8 mouse cellular contexts compared by ENCODE assay signal in the genomic region with DNA sequence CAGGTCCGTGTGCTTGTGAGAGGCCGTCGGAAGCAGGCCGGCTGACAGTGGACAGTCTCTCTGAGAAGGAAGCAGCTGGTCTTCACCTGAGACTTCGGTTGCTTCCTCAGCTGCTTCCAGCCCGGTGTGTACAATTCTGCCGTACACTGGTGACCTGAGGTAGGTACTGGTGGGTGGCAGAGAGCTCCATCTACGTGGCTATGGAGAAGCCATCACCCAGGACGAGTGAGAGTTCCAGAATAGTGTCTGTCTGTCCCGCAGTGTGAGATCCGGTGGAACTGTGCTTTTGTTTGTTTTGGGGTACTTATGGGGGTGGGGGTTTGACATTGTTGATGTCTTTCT. TPM values are rescaled to one million over a fixed set of nuclear protein-coding genes. Genes with fewer than 3 reads are reported as not detected.
A peak's percentile ranks its signal among the peaks of the same experiment; 100 is the strongest.
DNase-seq lines count a peak whose midpoint lies in the region; ATAC-seq and TF ChIP-seq lines count a peak whose summit lies in the region.

No protein-coding gene starts in this region.

- 0 out of 2 replicates have a peak, but pooled peaks have one; percentile 7 for ATAC-seq in heart, postnatal 0 days (ENCODE audit: insufficient read depth, low read depth)
- ATAC-seq in heart, embryonic 11.5 days (replicated peaks; ENCODE audit: insufficient number of reproducible peaks, low FRiP score, low TSS enrichment), result no peak
- ATAC-seq in megakaryocyte, adult 5-6 weeks (ENCODE audit: poor library complexity, severe bottlenecking), result no peak
- peak; percentile 49; the same call in 1 of the 2 replicates for ATAC-seq in hindbrain, embryonic 15.5 days (ENCODE audit: low FRiP score, low read depth)
- ATAC-seq in stomach, embryonic 14.5 days (ENCODE audit: insufficient number of reproducible peaks, insufficient read depth, low FRiP score, low read depth), result 0 out of 2 replicates have a peak, but pooled peaks have one; percentile 42

- TF ChIP-seq CTCF in heart, postnatal 0 days (IDR thresholded peaks at IDR 0.05; ENCODE audit: low read depth), result no peak; the same call in 1 of the 2 replicates

- no peaks in the 10 kb centered on the region for H3K4me1 ChIP-seq in heart, postnatal 0 days (ENCODE audit: control insufficient read depth, insufficient read depth)
- no peaks in the 10 kb centered on the region for H3K4me1 ChIP-seq in heart, embryonic 11.5 days (ENCODE audit: control insufficient read depth, insufficient read depth, low read length)
- peaks cover 90% of the 10 kb centered on the region for H3K4me1 ChIP-seq in megakaryocyte, embryonic 14.5 days
- H3K4me1 ChIP-seq in hindbrain, embryonic 15.5 days (replicated peaks), result 0 out of 2 replicates have a peak, but pooled peaks cover 3% of the 10 kb centered on the region
- no peaks in the 10 kb centered on the region for H3K4me1 ChIP-seq in stomach, embryonic 14.5 days (ENCODE audit: control insufficient read depth, insufficient read depth, low read length)

- H3K9me3 ChIP-seq in heart, postnatal 0 days (replicated peaks; ENCODE audit: control insufficient read depth, low read length), result 0 out of 2 replicates have a peak, but pooled peaks cover 3% of the 10 kb centered on the region
- H3K9me3 ChIP-seq in heart, embryonic 11.5 days (replicated peaks; ENCODE audit: control insufficient read depth, low read length), result 0 out of 2 replicates have a peak, but pooled peaks cover 4% of the 10 kb centered on the region
- no peaks in the 10 kb centered on the region for H3K9me3 ChIP-seq in megakaryocyte, embryonic 14.5 days
- no peaks in the 10 kb centered on the region for H3K9me3 ChIP-seq in hindbrain, embryonic 15.5 days
- H3K9me3 ChIP-seq in stomach, embryonic 14.5 days (ENCODE audit: control insufficient read depth, low read depth, low read length), result peaks cover 4% of the 10 kb centered on the region; the same call in 1 of the 2 replicates

- no peak for DNase-seq in heart, postnatal 0 days (ENCODE audit: low spot score)
- DNase-seq in urinary bladder, postnatal 10 days (ENCODE audit: low spot score), result no peak
- no peak for DNase-seq in right cerebral cortex, postnatal 4 days

- H3K9ac ChIP-seq in heart, postnatal 0 days (replicated peaks; ENCODE audit: low read depth, low read length), result no peak overlapping the region
- H3K9ac ChIP-seq in heart, embryonic 11.5 days (ENCODE audit: low read depth, low read length), result no peak overlapping the region
- H3K9ac ChIP-seq in hindbrain, embryonic 15.5 days, result no peak overlapping the region
- H3K9ac ChIP-seq in stomach, embryonic 14.5 days (replicated peaks; ENCODE audit: low read depth, low read length), result no peak overlapping the region

- 45% methylated on average over 11 of the region's 11 CpGs for WGBS in heart, postnatal 0 days
- 47% methylated on average over 11 of the region's 11 CpGs for WGBS in heart, embryonic 11.5 days (ENCODE audit: insufficient replicate concordance)
- 53% methylated on average over 11 of the region's 11 CpGs for WGBS in hindbrain, embryonic 15.5 days
- 47% methylated on average over 11 of the region's 11 CpGs for WGBS in stomach, embryonic 14.5 days

- H3K4me3 ChIP-seq in heart, postnatal 0 days (ENCODE audit: low read depth, low read length), result no peak overlapping the region
- no peak overlapping the region for H3K4me3 ChIP-seq in heart, embryonic 11.5 days (ENCODE audit: low read depth, low read length)
- H3K4me3 ChIP-seq in megakaryocyte, embryonic 14.5 days (replicated peaks), result peak overlapping the region; percentile 84
- H3K4me3 ChIP-seq in hindbrain, embryonic 15.5 days, result no peak overlapping the region
- H3K4me3 ChIP-seq in stomach, embryonic 14.5 days (ENCODE audit: low read depth, low read length), result no peak overlapping the region

- H3K4me2 ChIP-seq in heart, postnatal 0 days (ENCODE audit: low read depth, low read length), result no peak overlapping the region
- no peak overlapping the region for H3K4me2 ChIP-seq in heart, embryonic 11.5 days
- 0 out of 2 replicates have a peak overlapping the region, but pooled peaks have one; percentile 17 for H3K4me2 ChIP-seq in hindbrain, embryonic 15.5 days
- H3K4me2 ChIP-seq in stomach, embryonic 14.5 days (replicated peaks; ENCODE audit: low read depth, low read length), result no peak overlapping the region

- TF ChIP-seq EP300 in heart, postnatal 0 days (IDR thresholded peaks at IDR 0.05; ENCODE audit: low read depth), result no peak

- no peak overlapping the region for H3K27ac ChIP-seq in heart, postnatal 0 days (ENCODE audit: low read depth)
- H3K27ac ChIP-seq in heart, embryonic 11.5 days (ENCODE audit: low read depth, low read length), result no peak overlapping the region
- no peak overlapping the region for H3K27ac ChIP-seq in hindbrain, embryonic 15.5 days (replicated peaks)
- H3K27ac ChIP-seq in stomach, embryonic 14.5 days (ENCODE audit: low read length), result no peak overlapping the region

- no peaks in the 10 kb centered on the region for H3K36me3 ChIP-seq in heart, postnatal 0 days (replicated peaks; ENCODE audit: control insufficient read depth, insufficient read depth, low read length)
- no peaks in the 10 kb centered on the region for H3K36me3 ChIP-seq in heart, embryonic 11.5 days (ENCODE audit: control insufficient read depth, insufficient read depth, low read length)
- H3K36me3 ChIP-seq in megakaryocyte, embryonic 14.5 days (replicated peaks; ENCODE audit: low read length), result peaks cover 6% of the 10 kb centered on the region
- H3K36me3 ChIP-seq in hindbrain, embryonic 15.5 days, result no peaks in the 10 kb centered on the region
- no peaks in the 10 kb centered on the region for H3K36me3 ChIP-seq in stomach, embryonic 14.5 days (ENCODE audit: control insufficient read depth, insufficient read depth, low read length)

- 0 out of 2 replicates have a peak, but pooled peaks cover 3% of the 10 kb centered on the region for H3K27me3 ChIP-seq in heart, postnatal 0 days (ENCODE audit: control insufficient read depth, insufficient read depth, low read length)
- H3K27me3 ChIP-seq in heart, embryonic 11.5 days (ENCODE audit: control insufficient read depth, insufficient read depth, low read length), result no peaks in the 10 kb centered on the region
- peaks cover 2% of the 10 kb centered on the region for H3K27me3 ChIP-seq in megakaryocyte, embryonic 14.5 days (replicated peaks)
- no peaks in the 10 kb centered on the region for H3K27me3 ChIP-seq in hindbrain, embryonic 15.5 days
- no peaks in the 10 kb centered on the region for H3K27me3 ChIP-seq in stomach, embryonic 14.5 days (ENCODE audit: control insufficient read depth, insufficient read depth, low read length)

RNA-seq across cellular contexts. Expression of a gene that starts 36.0 kb away (rescaled TPM):
- total RNA-seq in heart, postnatal 0 days (2014; rRNA removed; ENCODE audit: low replicate concordance), result 42.4 and 61.6 TPM in 2 replicates
- polyA plus RNA-seq in heart, postnatal 0 days (2015; fragmentation: Nextera tagmentation; extraction: Ambion mirVana), result 29.6 and 29.7 TPM in 2 replicates
- polyA plus RNA-seq in heart, embryonic 11.5 days (2014; fragmentation: Nextera tagmentation; extraction: Ambion mirVana), result 39.1 and 45.7 TPM in 2 replicates
- 3.2 and 15.8 TPM in 2 replicates for polyA plus RNA-seq in megakaryocyte, embryonic 14.5 days (2012; ENCODE audit: insufficient read depth, low replicate concordance)
- total RNA-seq in megakaryocyte, adult 5-6 weeks (2015), result 2.2 and 3.6 TPM in 2 replicates
- total RNA-seq in megakaryocyte, adult 5-6 weeks (2017), result 1.4 and 2.8 TPM in 2 replicates
- 74.5 and 77.7 TPM in 2 replicates for polyA plus RNA-seq in hindbrain, embryonic 15.5 days (2015; fragmentation: Nextera tagmentation; extraction: Ambion mirVana)
- polyA plus RNA-seq in stomach, embryonic 14.5 days (2014; fragmentation: Nextera tagmentation; extraction: Ambion mirVana), result 30.7 and 37.2 TPM in 2 replicates

RNA-seq across cellular contexts. Expression of a gene that starts 53.5 kb away (rescaled TPM):
- total RNA-seq in heart, postnatal 0 days (2014; rRNA removed; ENCODE audit: low replicate concordance), result 17.0 and 21.7 TPM in 2 replicates
- 7.5 and 7.8 TPM in 2 replicates for polyA plus RNA-seq in heart, postnatal 0 days (2015; fragmentation: Nextera tagmentation; extraction: Ambion mirVana)
- 12.1 and 15.7 TPM in 2 replicates for polyA plus RNA-seq in heart, embryonic 11.5 days (2014; fragmentation: Nextera tagmentation; extraction: Ambion mirVana)
- 11.3 and 19.6 TPM in 2 replicates for polyA plus RNA-seq in megakaryocyte, embryonic 14.5 days (2012; ENCODE audit: insufficient read depth, low replicate concordance)
- 68.2 and 74.4 TPM in 2 replicates for total RNA-seq in megakaryocyte, adult 5-6 weeks (2015)
- total RNA-seq in megakaryocyte, adult 5-6 weeks (2017), result 61.9 and 67.4 TPM in 2 replicates
- polyA plus RNA-seq in hindbrain, embryonic 15.5 days (2015; fragmentation: Nextera tagmentation; extraction: Ambion mirVana), result 32.1 and 37.1 TPM in 2 replicates
- 24.5 and 25.9 TPM in 2 replicates for polyA plus RNA-seq in stomach, embryonic 14.5 days (2014; fragmentation: Nextera tagmentation; extraction: Ambion mirVana)

Comparison
In these comparisons a context has a peak if more than half of its experiments do, and no peak if none do; other contexts are left out.
1. ATAC-seq: peak in heart, postnatal 0 days (single experiment), hindbrain, embryonic 15.5 days (single experiment) and stomach, embryonic 14.5 days (single experiment); none in heart, embryonic 11.5 days (single experiment) and megakaryocyte, adult 5-6 weeks (single experiment).